Mouse (Mus musculus) kidney, postnatal 25 days (tissue): Measurements from ENCODE around the gene Tmtc1.

Experiments
- DNase-seq, 2 experiments: peaks; one replicate each; pipeline ENCODE4 v3.0.0; 2021; ENCODE audit warnings: mixed read lengths in 2 of 2

The Tmtc1 gene

DNA sequence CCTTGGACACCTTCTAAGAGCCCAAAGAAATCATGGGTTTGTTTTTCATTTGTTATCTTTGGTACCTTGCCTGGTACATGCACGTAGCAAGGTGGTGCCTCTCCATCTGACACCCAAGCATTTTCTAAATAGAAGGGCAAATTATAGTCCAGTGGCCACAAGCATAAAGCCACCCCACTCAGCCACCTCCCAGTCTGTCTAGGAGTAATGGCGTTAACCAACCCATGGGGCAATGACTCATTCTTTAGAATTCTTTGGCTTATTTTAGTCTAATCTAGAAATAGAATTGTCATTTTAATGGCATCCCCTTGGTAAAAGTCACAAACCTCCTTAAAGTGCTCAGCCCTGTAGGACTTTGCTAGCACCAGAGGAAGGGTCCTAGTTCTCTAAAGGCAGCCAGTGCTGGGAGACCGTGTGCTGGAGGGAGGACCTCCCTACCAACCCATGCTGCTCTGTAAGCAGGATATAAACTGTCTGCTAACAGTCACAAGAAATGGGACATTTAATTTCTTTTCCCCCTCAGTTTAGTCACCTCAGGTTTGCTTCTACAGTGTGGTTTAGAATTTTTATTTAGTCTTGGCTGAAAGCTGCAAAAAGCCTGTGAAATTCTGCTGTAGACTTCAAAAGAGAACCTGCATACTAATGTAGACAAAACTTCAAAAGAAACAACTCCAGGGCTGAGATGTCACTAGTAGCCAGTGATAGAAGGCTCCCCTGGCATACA, 209.9 kb downstream of the Tmtc1 start:
- no peak for DNase-seq

GRCm38 (mm10) chr6:148227542-148227941, 216.6 kb downstream of the Tmtc1 start:
- DNase-seq, result no peak

DNA sequence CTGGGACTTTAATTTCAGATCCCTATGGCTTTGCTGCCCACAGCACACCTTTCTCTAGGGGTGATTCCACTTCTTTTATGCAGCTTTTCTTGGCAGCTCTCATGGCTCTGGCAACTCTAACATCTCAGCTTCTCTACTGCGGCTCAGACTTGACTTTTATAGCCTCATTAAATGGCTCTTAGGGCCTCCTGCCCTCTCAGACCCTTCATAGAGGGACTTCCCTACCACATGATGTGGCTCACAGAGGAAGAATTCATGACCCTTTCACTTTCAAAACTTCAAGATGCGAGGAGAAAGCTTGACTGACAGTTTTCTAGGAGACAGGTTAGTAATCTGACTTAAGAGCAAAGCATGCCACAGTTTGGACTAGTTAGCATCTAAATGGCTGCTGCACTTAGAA, 221.5 kb downstream of the Tmtc1 start:
- DNase-seq, result no peak

DNA sequence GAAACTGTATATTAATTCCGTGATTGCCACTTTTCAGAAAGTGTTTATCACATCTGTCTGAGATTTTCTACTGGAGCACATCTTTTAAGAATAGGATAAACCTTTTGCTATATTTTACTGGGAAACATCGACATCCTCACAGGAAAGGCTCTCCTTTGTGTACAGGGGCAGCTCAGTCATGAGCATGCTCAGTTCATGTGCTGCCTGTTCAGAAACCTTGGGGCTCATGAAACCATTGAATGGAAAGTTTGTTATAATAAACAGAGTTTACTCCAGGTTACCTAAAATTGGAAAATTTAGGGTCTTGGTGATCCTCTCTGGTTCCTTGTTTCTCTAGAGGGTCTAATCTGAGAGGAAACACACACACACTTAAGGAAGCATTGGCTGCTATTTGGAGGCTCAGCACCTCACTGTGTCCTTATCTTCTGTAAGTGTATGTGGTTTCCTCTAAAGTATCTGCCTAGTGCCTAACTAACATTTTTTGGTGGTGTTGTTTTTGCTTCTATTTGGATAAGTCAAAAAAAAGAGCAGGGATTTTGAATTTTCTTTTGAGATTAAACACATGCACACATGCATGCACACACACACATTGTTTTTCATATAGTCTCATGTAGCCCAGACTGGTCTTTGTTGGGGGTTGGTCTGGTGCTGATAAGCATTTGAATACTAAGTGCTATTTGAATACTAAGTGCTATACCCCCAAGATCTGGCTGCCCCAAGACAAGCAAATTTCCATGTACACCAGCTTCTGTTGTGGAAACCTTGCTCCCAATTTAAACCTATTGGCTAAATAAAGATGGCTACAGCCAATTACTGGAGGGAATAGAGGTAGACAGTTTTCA, 225.7 kb downstream of the Tmtc1 start:
- no peak for DNase-seq

GRCm38 (mm10) chr6:148216752-148217151, 227.4 kb downstream of the Tmtc1 start:
- no peak for DNase-seq

GRCm38 (mm10) chr6:148214765-148215164, 229.4 kb downstream of the Tmtc1 start:
- DNase-seq, result peak; percentile 59 to 64

- peak; percentile 99 for DNase-seq
Measured at GRCm38 (mm10) chr6:148211897-148212680, 232.1 kb downstream of the Tmtc1 start, which contains the start of gene Ergic2. Gene Ergic2, minus strand, starts transcription at chr6:148212374.

DNA sequence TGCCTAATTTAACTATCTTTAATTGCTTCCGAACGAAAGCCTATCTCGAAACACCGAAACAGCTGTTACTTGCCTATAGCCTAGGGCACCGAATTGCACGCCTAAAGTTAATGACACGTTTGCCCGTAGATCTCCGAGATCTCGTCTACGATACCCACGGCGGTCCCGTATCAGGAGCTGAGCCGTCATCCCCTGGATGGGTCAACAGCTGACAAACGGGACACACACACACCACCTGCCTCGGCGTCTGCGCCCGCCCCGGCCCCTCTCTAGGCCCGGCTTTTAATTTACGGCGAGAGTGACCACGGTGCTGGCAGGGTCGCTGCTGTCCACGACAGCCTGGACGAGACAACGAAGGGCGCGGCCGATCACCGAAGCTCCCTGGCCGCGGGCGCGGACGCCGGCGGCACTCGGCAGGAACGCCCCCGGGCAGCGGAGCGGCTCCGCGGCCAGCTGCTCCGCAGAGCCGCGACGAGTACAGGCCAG, 232.8 kb downstream of the Tmtc1 start:
- DNase-seq, result peak in 1 of 2 experiments; percentile 25

GRCm38 (mm10) chr6:148207522-148207921, 236.7 kb downstream of the Tmtc1 start:
- DNase-seq, result no peak

DNA sequence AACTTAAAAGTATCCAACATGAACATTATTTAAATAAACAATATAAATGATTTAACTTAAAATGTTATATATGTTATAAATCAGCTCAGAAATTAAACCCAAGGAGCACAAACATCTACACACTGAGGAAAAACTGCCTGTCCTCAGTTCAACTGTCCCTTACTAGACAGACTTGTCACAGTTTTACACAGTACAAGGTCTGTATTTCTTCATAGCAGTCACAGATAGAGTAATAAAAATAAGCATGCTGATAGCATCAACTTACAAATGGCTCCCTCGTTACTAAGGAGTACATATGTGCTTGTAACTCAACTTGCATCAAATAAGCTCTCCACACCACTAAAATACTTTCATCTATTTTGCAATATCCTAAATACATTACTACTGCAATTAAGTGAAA, 239.1 kb downstream of the Tmtc1 start:
- no peak for DNase-seq

DNA sequence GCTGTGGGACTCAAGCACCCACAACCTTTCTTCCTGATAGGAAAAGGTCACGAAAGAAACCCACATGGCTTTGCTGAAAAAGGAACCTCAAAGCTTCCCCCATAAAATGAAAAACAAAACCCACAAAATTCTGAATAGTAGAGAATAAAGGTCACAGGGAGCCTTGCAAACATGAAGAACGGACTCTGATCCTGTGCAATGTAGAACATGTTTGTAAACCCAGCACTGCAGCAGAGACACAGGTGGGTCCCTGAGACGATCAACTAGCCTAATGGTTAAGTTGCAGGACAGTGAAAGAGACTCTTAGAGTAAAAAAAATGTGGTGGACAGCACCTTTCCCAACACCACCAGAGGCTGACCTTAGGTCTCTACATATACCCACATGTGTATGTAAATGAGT, 244.5 kb downstream of the Tmtc1 start:
- DNase-seq, result no peak

- no peak for DNase-seq
Measured at GRCm38 (mm10) chr6:148199177-148199576, 245.0 kb downstream of the Tmtc1 start.

- DNase-seq, result peak; percentile 44 to 74
Measured at GRCm38 (mm10) chr6:148193972-148194701, 250.1 kb downstream of the Tmtc1 start.

- no peak for DNase-seq
Measured at GRCm38 (mm10) chr6:148185694-148186093, 258.5 kb downstream of the Tmtc1 start.
